Mouse (Mus musculus) lung, adult 2 months (tissue): ENCODE data around the gene Haus3.

ENCODE experiments used
- CTCF ChIP-seq: fragments of 200-500 bp; IDR thresholded peaks from 2 replicates; pipeline ENCODE4 v1.5.1; 2011; ENCODE audit warnings: mild to moderate bottlenecking, low read length, control low read depth; ENCODE audit not compliant: insufficient read depth
- POLR2A ChIP-seq: fragments of 200-500 bp; IDR thresholded peaks from 2 replicates; pipeline ENCODE4 v1.6.1; 2011; ENCODE audit warnings: low read depth, mild to moderate bottlenecking, control low read depth, low read length, borderline replicate concordance; ENCODE audit errors: extremely low read depth

GRCm38 (mm10) chr5:34204911-34205310, 35.6 kb upstream of the Haus3 start:
- TF ChIP-seq CTCF (no peak), POLR2A (no peak)
